Mouse (Mus musculus) adrenal gland, postnatal 14 days (tissue): ENCODE results near the gene Myh6. TPM values are rescaled to one million over a fixed set of nuclear protein-coding genes. Genes with fewer than 3 reads are reported as not detected.
"Not testable (repeated sequence)": the region's sequence is repeated elsewhere in the genome, so short reads cannot be mapped to it uniquely, and the experiment has no call there.

Experiments
- DNase-seq: peaks from one replicate; pipeline ENCODE4 v3.0.0; 2021; ENCODE audit warnings: mixed read lengths
- long read RNA-seq, 2 experiments: library from polyadenylated mRNA; stranded (forward); transcript quantifications; one replicate each; pipeline ENCODE4 v2.0.0; 2021
- total RNA-seq: library from RNA; stranded (reverse); gene quantifications from 2 replicates; pipeline ENCODE4 v1.2.3, GENCODE M21; 2021

Gene Myh6
- total RNA-seq: 0.22 TPM in 1 of 2 replicates, not detected in the other
- long read RNA-seq, experiment 1: 0 reads
- long read RNA-seq, experiment 2: 0 reads

DNA sequence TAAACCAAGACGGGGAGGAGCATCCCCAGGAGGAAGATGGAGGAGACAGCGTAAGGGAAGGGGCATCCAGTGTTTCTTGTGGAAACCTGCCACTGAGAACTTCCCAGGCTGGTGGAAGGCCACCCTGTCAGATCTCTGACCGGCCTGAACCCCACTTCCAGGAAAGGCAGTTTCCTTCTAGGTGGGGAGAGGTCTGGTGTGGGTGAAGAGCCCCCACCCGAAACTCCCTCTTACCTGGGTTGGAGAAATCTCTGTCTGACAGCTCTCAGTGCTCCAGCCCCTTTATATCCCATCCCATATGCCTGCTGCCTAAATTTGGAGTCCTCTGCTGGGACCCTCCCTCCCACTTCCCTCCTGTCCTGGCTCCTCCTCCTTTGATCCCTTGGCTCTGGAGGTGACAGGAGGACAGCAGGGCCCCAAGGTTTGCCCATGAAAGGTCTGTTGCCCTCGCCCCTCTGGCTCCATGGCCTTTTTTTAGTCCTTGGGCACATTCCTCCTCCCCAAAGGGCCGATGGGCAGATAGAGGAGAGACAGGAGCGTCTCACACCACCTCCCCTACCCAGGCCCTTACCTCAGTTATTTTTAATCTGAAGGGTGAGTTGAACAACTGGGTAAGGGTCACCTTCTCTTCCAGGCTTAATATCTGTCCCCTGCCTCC lies at the start of gene Myh6:
TSS of gene Myh6 (minus strand) at position 608 of the 658 bp plus-strand sequence.
- no peak for DNase-seq

DNA sequence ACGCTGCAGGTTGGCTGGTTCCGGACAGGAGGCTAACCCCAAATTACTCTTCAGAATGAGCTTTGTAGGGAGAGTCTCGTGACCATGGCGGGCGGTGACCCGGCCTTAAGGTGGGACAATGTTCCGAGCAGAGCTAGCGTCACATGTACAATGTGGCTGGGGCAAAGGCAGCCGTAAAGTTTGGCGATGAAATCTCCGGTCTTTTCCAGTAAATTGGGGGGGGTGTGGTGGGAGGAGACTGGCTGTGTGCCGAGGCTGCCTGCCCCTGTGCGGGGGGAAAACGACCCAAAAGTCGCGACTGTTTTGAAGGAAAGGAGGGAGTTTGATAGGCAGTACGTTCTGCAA lies 49.0 kb upstream of the Myh6 start:
- peak; percentile 62 for DNase-seq

DNA sequence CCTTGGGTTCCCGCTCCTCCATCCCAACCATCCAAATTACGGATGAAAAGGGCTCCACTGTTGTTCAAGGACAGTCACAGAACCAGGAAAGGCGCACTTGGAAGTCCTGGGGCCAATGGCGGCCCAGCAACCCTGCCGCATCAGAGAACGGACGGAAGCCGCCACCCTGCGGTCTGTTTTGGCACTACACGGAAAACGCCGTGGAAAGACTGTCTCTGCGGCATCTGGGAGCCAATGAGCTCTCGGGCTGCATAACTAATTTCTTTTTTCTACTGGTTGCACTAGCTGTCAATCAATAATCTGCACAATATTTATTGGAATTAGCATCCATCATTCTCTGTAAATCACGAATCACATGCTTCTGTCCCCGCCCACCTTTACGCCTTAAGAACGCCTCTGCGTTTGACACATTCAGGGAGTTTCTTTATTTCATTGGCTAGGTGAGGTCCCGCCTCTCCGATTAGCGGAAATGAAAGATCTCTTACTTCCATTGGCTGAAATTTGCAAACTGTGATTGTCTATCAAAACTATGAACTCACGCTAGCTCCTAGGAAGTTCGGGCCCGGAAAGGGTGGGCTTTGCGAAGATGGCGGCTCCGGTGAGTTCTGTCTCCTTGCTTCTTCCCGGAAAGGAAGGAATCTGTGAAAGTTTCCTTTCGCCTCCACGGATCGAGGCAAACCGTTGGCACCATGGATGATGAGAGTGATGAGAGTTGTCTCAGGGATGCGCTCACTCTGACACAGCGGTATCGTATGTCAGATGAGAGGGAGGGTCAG lies 48.5 kb upstream of the Myh6 start, which contains the start of gene Ngdn:
TSS of gene Ngdn (plus strand) at position 464 of the 776 bp plus-strand sequence.
- peak; percentile 97 for DNase-seq

DNA sequence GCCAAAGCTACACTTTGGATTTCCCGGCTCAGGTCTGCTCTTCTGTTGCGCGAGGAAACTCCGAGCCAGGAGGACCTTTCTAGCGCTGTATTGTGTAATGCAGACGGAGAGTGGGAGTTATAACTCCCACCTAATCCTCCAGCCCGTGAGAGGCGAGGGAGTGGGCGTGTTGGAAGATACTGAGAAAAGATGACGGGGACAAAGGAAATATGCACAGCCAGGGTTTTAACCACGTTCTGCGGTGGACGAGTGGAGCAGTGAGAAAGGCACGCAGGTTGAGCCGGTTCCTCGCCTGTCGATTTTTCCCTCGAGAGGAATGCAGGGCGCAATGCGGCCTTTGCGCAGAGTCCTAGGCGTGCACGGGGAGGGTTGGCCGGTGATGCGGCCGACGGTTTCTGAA lies 47.9 kb upstream of the Myh6 start:
- DNase-seq: no peak

DNA sequence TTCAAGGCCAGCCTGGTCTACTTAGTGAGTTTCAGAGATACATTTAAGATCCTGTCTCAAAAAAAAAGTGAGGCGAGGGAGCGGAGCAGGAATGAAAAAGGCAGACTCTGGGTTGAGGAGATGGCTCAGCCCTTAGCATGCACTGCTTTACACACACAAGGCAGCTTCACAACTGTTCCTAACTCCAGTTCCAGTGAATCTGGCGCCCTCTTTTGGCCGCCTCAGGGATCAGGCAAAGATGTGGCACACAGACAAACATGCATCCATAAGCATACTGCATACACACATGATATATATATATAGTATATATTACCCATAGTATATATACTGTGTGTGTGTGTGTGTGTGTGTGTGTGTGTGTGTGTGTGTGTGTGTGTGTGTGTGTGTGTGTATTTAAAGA lies 44.4 kb upstream of the Myh6 start:
- DNase-seq: peak; percentile 41

DNA sequence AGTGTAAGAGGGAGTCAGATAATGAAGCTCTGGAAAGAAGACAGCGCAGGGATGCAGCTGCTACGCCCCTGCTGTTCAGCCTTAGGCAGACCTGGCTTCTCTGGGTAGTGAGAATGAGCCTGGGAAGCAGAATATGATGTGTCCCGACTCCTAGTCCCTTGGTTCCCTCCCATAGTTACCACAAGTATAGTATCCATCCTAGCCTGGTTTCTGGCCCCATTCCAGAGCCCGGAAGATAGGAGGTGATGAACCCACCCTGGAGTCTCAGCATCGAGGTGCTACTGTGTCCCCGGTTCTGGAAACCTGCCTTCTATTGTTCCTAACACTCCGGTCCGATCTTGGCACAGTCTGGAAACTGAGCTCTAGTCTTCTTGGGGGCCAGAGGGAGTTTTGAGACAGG lies 41.7 kb upstream of the Myh6 start:
- DNase-seq: no peak

DNA sequence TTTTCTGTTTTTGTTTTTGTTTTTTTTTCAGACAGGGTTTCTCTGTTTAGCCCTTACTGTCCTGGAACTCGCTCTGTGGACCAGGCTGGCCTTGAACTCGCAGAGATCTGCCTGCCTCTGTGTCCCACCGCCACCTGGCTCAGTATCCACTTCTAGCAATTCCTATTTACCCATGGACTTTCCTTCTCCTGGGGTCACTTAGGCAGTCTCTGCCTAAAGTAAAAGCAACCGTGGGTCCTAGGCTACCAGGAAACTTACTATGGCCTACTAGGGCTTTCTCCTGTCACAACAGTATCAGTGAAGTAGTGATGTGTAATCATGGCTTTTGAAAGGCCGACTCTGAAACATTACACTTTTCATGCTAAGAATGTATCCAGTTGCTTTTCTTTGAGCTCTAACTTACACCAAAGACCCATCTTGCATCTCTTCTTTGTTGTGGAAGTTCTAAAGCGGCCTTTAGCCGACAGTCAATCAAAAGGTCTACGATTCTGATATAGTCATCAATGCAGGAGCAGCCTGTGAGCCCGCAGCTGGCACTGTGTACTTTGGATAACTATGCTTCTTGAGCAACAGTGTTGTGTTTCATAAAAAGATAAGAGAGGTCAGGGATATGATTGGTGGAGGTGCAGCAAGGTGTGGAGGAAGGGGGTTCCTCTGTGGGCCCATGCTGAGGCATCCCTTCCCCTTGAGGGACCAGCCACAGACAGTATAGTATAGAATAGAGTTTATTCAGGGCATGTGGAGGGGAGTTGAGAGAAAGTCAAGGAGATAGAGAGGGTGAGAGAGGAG lies 40.6 kb upstream of the Myh6 start:
- DNase-seq: no peak

DNA sequence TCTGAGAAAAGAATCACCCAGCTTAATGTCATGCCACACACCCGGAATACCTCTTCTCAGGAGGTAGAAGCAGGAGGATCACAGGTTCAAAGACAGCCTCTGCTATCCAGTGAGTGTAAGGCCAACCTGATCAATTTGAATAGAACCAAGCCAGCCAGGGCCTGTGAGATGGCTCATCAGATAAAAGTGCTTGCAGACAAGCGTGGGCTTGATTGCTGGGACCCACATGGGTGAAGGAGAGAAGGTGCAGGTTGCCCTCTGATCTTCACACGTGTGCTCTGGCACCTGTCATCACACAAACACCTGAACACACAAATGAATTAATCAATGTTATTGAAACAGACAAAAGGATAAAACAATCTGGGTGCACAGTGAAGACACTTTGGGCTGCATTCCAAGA lies 39.8 kb upstream of the Myh6 start:
- DNase-seq: no peak

DNA sequence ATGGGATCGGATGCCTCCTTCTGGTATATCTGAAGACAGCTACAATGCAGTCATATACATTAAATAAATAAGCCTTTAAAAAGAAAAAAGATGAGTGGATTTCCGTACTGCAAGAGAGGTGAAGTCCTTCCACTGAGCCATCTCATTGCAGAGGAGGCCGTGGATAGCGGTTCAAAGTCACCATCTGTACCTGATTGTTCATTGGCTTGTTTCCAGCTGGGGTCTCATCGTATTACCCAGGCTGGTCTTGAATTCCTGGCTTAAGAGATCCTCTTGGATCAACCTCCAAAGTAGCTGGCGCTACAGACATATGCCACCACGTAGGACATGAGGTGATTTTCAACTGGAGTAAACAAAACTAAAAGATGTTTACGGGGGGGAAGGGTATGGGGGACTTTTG lies 39.2 kb upstream of the Myh6 start:
- no peak for DNase-seq

DNA sequence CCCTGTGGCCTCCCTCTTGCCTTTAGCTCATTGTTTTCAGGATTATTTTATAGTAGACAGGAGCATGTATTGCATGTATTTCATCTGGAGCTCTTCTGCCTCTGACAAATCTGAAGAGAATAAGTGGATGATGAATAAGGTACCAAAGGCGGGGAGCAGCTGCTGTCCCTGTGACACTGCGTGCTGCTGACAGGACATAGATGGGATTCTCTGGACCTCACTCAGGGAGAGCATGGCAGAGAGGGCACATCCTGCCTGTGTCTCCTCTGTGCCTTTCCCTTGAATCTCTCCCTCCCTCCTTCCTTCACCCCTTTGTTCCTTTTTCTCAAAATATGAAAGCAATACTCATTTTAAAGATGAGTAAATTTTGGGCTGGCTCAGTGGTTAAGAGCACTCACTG lies 38.8 kb upstream of the Myh6 start:
- DNase-seq: no peak

DNA sequence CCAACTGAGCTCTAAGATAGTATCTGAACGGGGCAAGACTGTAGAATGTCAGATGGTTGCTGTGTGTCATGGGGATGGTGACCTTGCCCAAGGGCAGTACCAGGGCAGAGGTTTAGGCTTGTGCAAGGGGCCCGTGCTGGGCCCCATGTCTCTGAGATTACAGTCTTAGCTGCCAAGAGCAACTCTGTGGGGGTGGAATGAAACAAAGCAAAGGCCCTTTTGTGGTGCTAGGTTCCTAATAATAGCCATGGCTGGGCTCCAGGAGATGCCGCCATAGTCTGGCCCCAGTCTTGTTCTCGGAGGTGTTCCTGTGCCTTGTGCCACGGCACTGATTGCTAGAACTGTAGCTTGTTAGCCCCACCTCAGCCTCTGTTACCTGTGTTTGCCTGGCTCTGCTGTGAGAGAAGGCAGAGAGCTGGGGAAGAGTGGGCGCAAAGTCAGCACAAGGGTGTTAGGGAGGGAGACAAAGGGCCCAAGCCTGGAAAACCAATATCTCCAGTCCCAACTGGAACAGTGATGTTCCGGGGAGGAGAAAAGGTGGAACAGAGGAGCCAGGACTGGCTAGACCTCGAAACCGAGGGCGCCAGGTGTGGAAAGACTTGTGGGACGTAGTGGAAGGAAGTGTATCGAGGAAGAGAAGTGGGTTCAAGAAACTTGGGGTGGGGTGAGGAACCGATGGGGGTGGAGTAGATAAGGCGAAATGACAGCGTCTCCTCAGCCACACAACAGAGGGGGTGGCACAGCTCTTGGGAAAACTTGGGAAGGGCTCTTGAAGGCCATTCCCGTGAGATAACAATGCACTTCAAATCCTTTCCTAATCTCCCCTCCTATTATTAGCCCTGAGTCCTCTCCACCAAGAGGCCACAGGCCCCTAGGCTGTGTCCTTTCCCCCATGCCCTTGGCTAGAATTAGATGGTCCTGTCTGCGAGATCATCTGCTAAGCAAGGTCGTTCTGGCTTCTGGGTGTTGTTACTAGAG lies 37.4 kb upstream of the Myh6 start:
- DNase-seq: peak; percentile 54

DNA sequence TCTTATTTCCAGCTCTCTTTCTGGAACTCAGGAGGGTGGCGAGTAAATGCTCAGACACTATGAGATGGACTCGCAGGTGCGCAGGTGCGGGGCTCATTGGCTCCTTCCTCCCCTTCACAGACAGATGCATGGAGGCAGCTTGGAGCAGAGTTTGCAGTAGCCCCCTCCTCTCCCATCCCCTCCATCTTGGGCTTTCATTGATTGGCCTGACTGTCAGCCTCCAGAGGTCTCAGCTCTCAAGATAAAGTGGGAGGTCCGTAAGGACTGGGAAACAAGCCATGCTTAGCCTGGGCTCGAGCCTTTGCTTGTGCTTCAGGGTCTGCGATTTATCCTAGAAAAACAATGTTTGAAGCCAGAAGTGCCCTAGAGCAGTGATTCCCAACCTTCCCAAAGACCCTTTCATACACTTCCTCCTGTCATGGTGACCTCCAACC lies 36.0 kb upstream of the Myh6 start:
- no peak for DNase-seq

DNA sequence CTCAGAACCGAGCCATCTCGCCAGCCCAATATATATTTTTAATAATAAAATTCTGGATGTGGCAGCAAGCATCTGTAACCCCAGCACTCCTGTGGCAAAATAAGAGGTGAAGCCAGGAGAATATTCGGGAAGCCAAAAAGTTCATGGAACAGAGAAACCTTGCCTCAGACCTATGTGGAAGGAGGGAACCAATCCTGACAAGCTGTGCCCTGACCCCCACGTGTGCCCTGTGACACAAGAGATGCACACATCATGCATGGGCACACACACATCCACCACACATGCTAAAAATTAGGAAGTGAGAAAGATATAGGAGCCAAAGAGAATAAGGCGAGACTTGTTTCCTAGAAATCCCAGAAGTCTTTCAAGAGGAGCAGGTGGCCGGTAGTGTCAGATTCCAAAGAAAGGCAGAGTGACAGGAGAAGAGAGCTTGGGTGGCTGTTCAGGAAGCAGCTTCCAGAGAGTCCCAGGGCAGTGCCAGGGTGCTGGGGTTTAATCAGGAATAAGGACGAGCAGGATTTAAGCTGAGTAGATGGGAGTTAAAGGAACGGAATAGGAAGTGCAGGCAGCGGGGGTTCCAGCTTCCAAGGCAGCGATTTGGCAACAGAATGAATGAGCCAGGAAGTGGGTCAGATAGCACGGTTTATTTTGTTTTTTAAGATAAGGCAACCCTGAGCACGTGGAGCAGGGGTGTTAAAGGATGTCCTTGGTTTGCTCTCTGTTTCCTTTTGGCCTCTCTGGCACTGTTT lies 35.4 kb upstream of the Myh6 start:
- DNase-seq: peak; percentile 41

DNA sequence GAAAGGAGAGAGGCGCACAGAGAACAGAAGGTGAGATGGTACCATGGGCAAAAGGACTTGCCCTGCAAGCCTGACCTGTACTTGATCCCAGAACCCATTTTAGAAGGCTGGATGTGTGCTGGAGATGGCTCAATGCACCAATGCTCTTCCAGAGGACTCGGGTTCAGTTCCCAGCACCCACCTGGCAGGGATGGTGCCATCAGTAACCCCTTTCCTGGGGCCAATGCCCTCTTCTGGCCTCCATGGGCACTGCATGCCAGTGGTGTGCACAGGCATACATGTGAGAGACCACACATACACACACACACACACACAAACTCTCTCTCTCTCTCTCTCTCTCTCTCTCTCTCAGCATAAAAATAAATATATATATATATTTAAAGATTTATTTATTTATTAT lies 34.7 kb upstream of the Myh6 start:
- no peak for DNase-seq

DNA sequence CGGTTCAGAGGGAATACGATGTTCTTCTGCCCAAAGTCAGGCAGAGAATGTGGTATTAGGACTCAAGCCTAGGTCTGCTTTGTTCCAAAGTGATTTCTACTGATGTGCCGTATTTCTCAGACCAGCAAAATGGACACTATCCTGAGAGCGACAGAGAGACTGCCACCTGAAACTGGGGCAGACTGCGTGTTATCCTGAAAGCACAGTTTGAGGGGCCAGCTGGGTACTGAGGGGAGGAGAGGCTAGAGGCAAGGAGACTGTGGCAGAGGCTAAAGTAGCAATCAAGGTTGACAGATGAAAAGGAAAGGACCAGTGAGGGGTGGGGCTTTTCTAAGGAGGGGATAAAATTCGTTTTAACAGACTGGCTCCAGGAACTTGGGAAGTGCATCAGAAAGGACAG lies 34.1 kb upstream of the Myh6 start:
- DNase-seq: no peak

DNA sequence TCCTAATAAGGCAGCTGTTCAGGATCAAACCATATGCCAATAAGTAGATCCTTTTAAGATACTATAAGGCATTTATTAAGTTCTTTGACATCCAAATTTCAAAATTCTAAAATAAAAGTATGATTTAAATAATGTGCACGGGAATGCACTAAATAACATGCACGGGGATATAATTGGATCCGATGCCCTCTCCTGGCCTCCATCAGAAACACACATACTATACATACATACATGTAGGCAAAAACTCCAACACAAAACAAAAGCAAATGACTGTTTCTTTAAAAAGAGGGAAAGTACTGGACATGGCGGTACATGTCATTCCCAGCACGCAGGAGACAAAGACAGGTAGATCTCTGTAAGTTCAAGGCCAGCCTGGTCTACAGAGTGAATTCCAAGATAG lies 33.1 kb upstream of the Myh6 start:
- not testable (repeated sequence) for DNase-seq

DNA sequence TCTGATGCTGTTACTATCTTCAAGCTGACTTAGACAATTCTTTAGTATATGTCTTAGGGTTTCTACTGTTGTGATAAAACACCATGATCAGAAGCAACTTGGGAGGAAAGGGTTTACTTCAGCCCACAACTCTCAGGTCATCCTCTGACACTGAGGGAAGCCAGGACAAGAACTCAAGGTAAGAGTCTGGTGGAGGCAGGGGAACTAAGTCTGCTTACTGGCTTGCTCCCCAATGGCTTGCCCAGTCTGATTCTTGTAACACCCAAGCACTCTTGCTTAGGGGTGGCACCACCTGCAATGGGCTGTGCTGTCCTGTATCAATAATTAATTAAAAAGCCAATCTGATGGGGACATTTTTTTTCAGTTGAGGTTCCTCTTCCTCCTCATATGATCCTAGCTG lies 32.0 kb upstream of the Myh6 start:
- DNase-seq: no peak

DNA sequence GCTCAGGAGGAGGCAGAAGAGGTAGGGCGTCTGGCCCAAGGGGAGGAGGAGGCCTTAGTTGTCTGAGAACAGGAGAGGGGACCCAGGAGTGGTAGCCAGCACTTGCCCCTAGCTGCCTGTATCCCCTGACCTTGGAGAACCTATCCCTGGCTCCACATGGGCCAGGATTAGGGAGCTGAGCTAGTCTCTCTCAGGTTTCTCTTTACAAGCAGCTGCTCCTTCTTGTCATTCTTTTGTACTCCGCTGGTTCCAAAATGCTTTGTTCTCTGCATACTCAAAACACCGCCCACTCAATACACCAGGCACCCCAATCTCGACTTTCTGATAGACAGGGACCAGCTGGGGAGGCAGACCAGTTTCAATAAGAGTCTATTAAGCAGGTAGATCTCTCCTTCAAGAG lies 30.6 kb upstream of the Myh6 start:
- DNase-seq: no peak

DNA sequence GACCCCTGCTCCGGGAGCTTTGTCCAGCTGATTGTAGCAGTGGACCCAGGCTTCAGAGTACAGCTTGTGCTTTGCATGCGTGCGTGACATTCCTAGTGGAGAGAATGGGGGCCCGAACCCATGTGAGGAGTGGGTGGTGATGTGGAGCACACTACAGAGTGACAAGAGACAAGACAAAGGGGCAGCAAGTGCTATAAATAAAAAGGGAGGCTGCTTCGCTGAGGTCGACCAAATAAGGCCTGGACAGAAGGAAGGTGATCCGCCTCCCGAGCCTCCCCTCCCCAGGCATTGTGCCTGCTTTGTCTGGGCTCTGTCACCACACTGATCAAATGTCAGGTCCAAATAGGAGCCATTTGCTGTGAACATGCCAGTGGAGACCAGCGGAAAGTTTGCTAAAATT lies 30.1 kb upstream of the Myh6 start:
- DNase-seq: no peak

DNA sequence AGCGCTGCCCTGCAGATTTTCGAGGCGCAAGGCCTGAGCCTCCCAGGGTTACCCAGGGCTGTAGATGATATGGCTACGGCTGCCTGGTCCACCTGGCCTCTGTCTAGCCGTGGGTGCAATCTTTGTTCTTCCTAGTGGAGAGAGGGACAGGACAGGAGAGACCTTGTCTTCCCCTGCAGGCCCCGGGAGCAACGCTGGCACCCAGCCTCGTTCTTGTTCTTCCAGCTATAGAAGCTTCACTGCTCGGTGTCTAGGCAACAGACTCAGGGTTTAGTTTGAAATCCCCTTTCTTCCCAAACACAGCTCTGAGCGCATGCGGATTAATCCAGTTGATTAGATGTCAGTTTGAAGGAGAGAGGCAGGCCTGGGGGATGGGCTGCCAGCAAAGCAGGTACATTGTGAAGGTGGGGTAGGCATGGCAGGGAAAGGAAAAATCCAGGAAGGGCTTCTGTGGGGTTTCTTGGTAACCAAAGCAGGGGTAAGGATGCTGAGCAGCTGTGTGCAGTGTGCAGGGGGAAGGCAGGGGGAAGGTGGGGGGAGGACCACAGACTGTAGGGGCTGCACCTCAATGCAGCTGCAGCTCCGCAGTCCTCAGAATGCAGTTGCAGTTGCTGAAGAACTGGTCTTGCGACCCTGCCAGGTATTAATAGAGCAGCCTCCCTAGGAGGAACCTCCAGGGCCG lies 28.9 kb upstream of the Myh6 start:
- DNase-seq: no peak

DNA sequence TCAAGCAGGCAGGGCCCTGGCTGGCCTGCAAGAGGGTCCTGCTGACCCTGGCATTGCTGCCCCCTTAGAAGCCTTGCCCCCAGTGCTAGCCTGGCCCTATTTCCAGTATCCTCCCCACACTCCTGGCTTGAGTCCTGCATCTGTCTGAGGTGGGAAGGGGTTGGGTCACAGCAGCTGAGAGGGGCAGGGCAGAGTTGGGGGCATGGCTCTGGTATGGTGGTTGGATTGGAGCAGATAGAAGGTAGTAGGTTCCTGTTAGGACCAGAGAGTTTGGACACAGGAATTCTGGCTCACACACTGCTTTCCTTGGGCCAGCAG lies 28.1 kb upstream of the Myh6 start:
- DNase-seq: no peak
